ENCODE assay signal across 10 mouse cellular contexts in genomic region chr7:65410668-65411067, GRCm38 (mm10).
DNase-seq lines count a peak whose midpoint lies in the region; ATAC-seq and TF ChIP-seq lines count a peak whose summit lies in the region.
"Had no signal": no experiment of that assay in that cellular context is flagged by ENCODE, and none has a peak within 500 bp of the region (broad histone marks: within the 10 kb centered on the region; RNA-seq: fewer than 3 reads in every experiment).

No protein-coding gene starts in this region.

- H3K27me3 ChIP-seq in midbrain, postnatal 0 days (ENCODE audit: insufficient read depth, low read length) = no peaks in the 10 kb centered on the region
- H3K27me3 ChIP-seq: hindbrain, embryonic 12.5 days had no signal

- ATAC-seq in midbrain, postnatal 0 days (ENCODE audit: low FRiP score) = no peak

- no peak overlapping the region for H3K4me3 ChIP-seq in midbrain, postnatal 0 days (ENCODE audit: low read depth, low read length)
- H3K4me3 ChIP-seq: hindbrain, embryonic 12.5 days had no signal

- H3K4me2 ChIP-seq in midbrain, postnatal 0 days (ENCODE audit: low read depth, low read length, poor library complexity, severe bottlenecking) = no peak overlapping the region
- H3K4me2 ChIP-seq: hindbrain, embryonic 12.5 days had no signal

- H3K9ac ChIP-seq in midbrain, postnatal 0 days (replicated peaks; ENCODE audit: low read length, poor library complexity, severe bottlenecking) = no peak overlapping the region
- H3K9ac ChIP-seq: hindbrain, embryonic 12.5 days had no signal

- no peak for TF ChIP-seq CTCF in midbrain, postnatal 0 days (IDR thresholded peaks at IDR 0.05)

- intact Hi-C loops in gastrocnemius, postnatal 36 days (cut with DNase I) = no loop called here

- no peaks in the 10 kb centered on the region for H3K9me3 ChIP-seq in midbrain, postnatal 0 days (ENCODE audit: low read length)
- H3K9me3 ChIP-seq: hindbrain, embryonic 12.5 days had no signal

- no peaks in the 10 kb centered on the region for H3K36me3 ChIP-seq in midbrain, postnatal 0 days (ENCODE audit: insufficient read depth, low read length)
- H3K36me3 ChIP-seq: hindbrain, embryonic 12.5 days had no signal

- DNase-seq in gastrocnemius, adult 18-20 months (ENCODE audit: low spot score) = peak; percentile 20
- DNase-seq in gastrocnemius, postnatal 36 days = no peak
- DNase-seq in layer of hippocampus, adult 9-11 months = peak; percentile 54
- DNase-seq in layer of hippocampus, postnatal 25 days (ENCODE audit: extremely low spot score in 1 of 2, low spot score in 1 of 2) = no peak
- DNase-seq in MN1 (ENCODE audit: low spot score) = peak; percentile 17
- peak; percentile 46 for DNase-seq in gastrocnemius, postnatal 25 days
- DNase-seq in midbrain, postnatal 0 days (ENCODE audit: low spot score) = no peak
- no peak for DNase-seq in spleen, postnatal 36 days (ENCODE audit: low spot score in 2 of 2)

- no peak overlapping the region for H3K27ac ChIP-seq in midbrain, postnatal 0 days (ENCODE audit: low read depth, low read length)
- H3K27ac ChIP-seq: hindbrain, embryonic 12.5 days; macrophage had no signal

- WGBS in midbrain, postnatal 0 days = 73% methylated on average over 7 of the region's 7 CpGs

- 0 out of 2 replicates have a peak, but pooled peaks cover 4% of the 10 kb centered on the region for H3K4me1 ChIP-seq in midbrain, postnatal 0 days (ENCODE audit: insufficient read depth, low read length)

Comparison
In these comparisons a context has a peak if more than half of its experiments do, and no peak if none do; other contexts are left out.
1. DNase-seq: peak in gastrocnemius, adult 18-20 months (single experiment), layer of hippocampus, adult 9-11 months (single experiment), MN1 (single experiment) and gastrocnemius, postnatal 25 days (single experiment); none in gastrocnemius, postnatal 36 days (0 of 2), layer of hippocampus, postnatal 25 days (0 of 2), midbrain, postnatal 0 days (single experiment) and spleen, postnatal 36 days (0 of 2).